Mouse (Mus musculus) intestine, embryonic 14.5 days (tissue): ENCODE results near the gene Ing4. TPM values are rescaled to one million over a fixed set of nuclear protein-coding genes. Genes with fewer than 3 reads are reported as not detected.
A peak's percentile ranks its signal among the peaks of the same experiment; 100 is the strongest.

Source experiments
- ATAC-seq: fragments of 200-750 bp; cut with Nextera tagmentation; replicated peaks from 2 replicates; pipeline ENCODE4 v1.8.0; 2017; ENCODE audit warnings: low read depth, moderate number of reproducible peaks, moderate TSS enrichment, moderate library complexity; ENCODE audit not compliant: low FRiP score, low TSS enrichment
- DNase-seq: peaks from one replicate; pipeline ENCODE4 v3.0.0-alpha.2; 2018; ENCODE audit warnings: low spot score
- H3K27ac ChIP-seq: fragments of 300-500 bp; sonication (generic); 2 replicates; pipeline ENCODE4 v1.5.1; 2014; ENCODE audit warnings: low read depth, mild to moderate bottlenecking, control low read depth
- H3K27me3 ChIP-seq: fragments of 300-500 bp; sonication (generic); replicated peaks from 2 replicates; pipeline ENCODE4 v1.6.1; 2014; ENCODE audit warnings: low read length, control low read depth; ENCODE audit not compliant: control insufficient read depth, insufficient read depth
- H3K36me3 ChIP-seq: fragments of 300-500 bp; sonication (generic); 2 replicates; pipeline ENCODE4 v1.6.1; 2014; ENCODE audit warnings: low read length, control low read depth; ENCODE audit not compliant: control insufficient read depth, insufficient read depth
- H3K4me1 ChIP-seq: fragments of 300-500 bp; sonication (generic); replicated peaks from 2 replicates; pipeline ENCODE4 v1.6.1; 2014; ENCODE audit warnings: low read length, control low read depth, mixed read lengths; ENCODE audit not compliant: control insufficient read depth, insufficient read depth
- H3K4me2 ChIP-seq: fragments of 300-500 bp; sonication (generic); 2 replicates; pipeline ENCODE4 v1.6.1; 2014; ENCODE audit warnings: low read length
- H3K4me3 ChIP-seq: fragments of 300-500 bp; sonication (generic); 2 replicates; pipeline ENCODE4 v1.5.1; 2014; ENCODE audit warnings: low read depth, low read length, control low read depth, mixed read lengths
- H3K9ac ChIP-seq: fragments of 300-500 bp; sonication (generic); 2 replicates; pipeline ENCODE4 v1.6.1; 2014; ENCODE audit warnings: mild to moderate bottlenecking, low read length
- H3K9me3 ChIP-seq: fragments of 300-500 bp; sonication (generic); 2 replicates; pipeline ENCODE4 v1.6.1; 2016; ENCODE audit warnings: low read length, control low read depth; ENCODE audit not compliant: control insufficient read depth
- WGBS: fragments of 180-500 bp; shearing (Covaris S2); extraction: QIAGEN DNeasy Blood & Tissue Kit; methylation state at CpG from one replicate; pipeline ENCODE4 v1.1.7; 2014; 5-methylcytosine and 5-hydroxymethylcytosine counted together
- microRNA-seq: library from miRNA; unstranded; fragments of <30 nt; microRNA quantifications from one replicate; pipeline ENCODE4, GENCODE M21; 2016
- polyA plus RNA-seq: library from polyadenylated mRNA; unstranded; fragments of >200 nt; fragmentation: Nextera tagmentation; extraction: Ambion mirVana; gene quantifications from 2 replicates; pipeline ENCODE4 v1.2.1, GENCODE M21; 2014

The Ing4 gene
- polyA plus RNA-seq, 1 experiment from 2014 or later = 94.4 TPM

GRCm38 (mm10) chr6:125098513-125098912 is 59.0 kb downstream of the Ing4 start:
- Histone ChIP-seq H3K9me3 (no peaks in the 10 kb centered on the region), H3K4me2 (peak overlapping the region; percentile 95), H3K4me1 (peaks cover 27% of the 10 kb centered on the region), H3K36me3 (peaks cover 58% of the 10 kb centered on the region), H3K27ac (no peak overlapping the region), H3K4me3 (peak overlapping the region; percentile 80), H3K9ac (peak overlapping the region; percentile 77), H3K27me3 (no peaks in the 10 kb centered on the region)
- no peak for DNase-seq
- WGBS = 52% methylated on average over 3 of the region's 3 CpGs
- ATAC-seq = no peak

Small RNA genes within 50 kb of the gene (microRNA-seq; reads per million reads assigned to microRNA genes)
- 0.25 reads per million for gene Mir7045

Other genes with a start within 250 kb of the Ing4 start
- gene Spsb2, start 231.1 kb upstream of the Ing4 start, polyA plus RNA-seq = 7.3 and 7.4 TPM in 2 replicates
- 1,059 and 1,108 TPM in 2 replicates for gene Tpi1, start 225.5 kb upstream of the Ing4 start, polyA plus RNA-seq
- gene Usp5, start 210.3 kb upstream of the Ing4 start, polyA plus RNA-seq = 126 and 127 TPM in 2 replicates
- gene Cdca3, start 210.2 kb upstream of the Ing4 start, polyA plus RNA-seq = 178 and 183 TPM in 2 replicates
- gene Gnb3, start 199.5 kb upstream of the Ing4 start, polyA plus RNA-seq = 2.7 TPM in 2 replicates
- gene P3h3, start 182.0 kb upstream of the Ing4 start, polyA plus RNA-seq = 28.1 and 28.8 TPM in 2 replicates
- gene Gpr162, start 175.8 kb upstream of the Ing4 start, polyA plus RNA-seq = 0.65 and 1.2 TPM in 2 replicates
- gene Cd4, start 151.5 kb upstream of the Ing4 start, polyA plus RNA-seq = 0.28 and 0.37 TPM in 2 replicates
- 1.8 and 2.1 TPM in 2 replicates for gene Lag3, start 128.1 kb upstream of the Ing4 start, polyA plus RNA-seq
- 232 and 257 TPM in 2 replicates for gene Ptms, start 119.7 kb upstream of the Ing4 start, polyA plus RNA-seq
- 352 and 357 TPM in 2 replicates for gene Mlf2, start 108.4 kb upstream of the Ing4 start, polyA plus RNA-seq
- gene Cops7a, start 74.2 kb upstream of the Ing4 start, polyA plus RNA-seq = 155 and 159 TPM in 2 replicates
- gene Pianp, start 43.1 kb upstream of the Ing4 start, polyA plus RNA-seq = 0.85 and 1.2 TPM in 2 replicates
- gene Zfp384, start 30.6 kb upstream of the Ing4 start, polyA plus RNA-seq = 9.2 and 10.8 TPM in 2 replicates
- 11.4 and 13.4 TPM in 2 replicates for gene Acrbp, start 9.9 kb downstream of the Ing4 start, polyA plus RNA-seq
- 2.3 and 3.0 TPM in 2 replicates for gene Lpar5, start 28.2 kb downstream of the Ing4 start, polyA plus RNA-seq
- gene Chd4, start 56.2 kb downstream of the Ing4 start, polyA plus RNA-seq = 74.2 and 74.8 TPM in 2 replicates
- 72.1 and 75.2 TPM in 2 replicates for gene Nop2, start 92.1 kb downstream of the Ing4 start, polyA plus RNA-seq
- 6.7 and 7.6 TPM in 2 replicates for gene Iffo1, start 105.5 kb downstream of the Ing4 start, polyA plus RNA-seq
- gene Gapdh, start 126.7 kb downstream of the Ing4 start, polyA plus RNA-seq = 2,406 and 2,408 TPM in 2 replicates
- gene Ncapd2, start 151.9 kb downstream of the Ing4 start, polyA plus RNA-seq = 109 and 129 TPM in 2 replicates
- gene Mrpl51, start 152.0 kb downstream of the Ing4 start, polyA plus RNA-seq = 217 and 221 TPM in 2 replicates
- gene Vamp1, start 175.8 kb downstream of the Ing4 start, polyA plus RNA-seq = 2.5 and 2.7 TPM in 2 replicates
- gene Tapbpl, start 192.1 kb downstream of the Ing4 start, polyA plus RNA-seq = 5.7 and 7.1 TPM in 2 replicates
- 1.4 and 2.1 TPM in 2 replicates for gene Cd27, start 197.2 kb downstream of the Ing4 start, polyA plus RNA-seq
- gene Tuba3a, start 246.3 kb downstream of the Ing4 start, polyA plus RNA-seq = 0.12 TPM in 1 of 2 replicates, not detected in the other